Mouse (Mus musculus): Measurements from ENCODE around the gene Tex19.2.

The Tex19.2 gene

GRCm38 (mm10) chr11:121118577-121118976 lies at the start of gene Tex19.2:
Tex19.2 (minus strand) TSS chr11:121118677.
- no peak for DNase-seq

- DNase-seq: no peak
These were observed 45.3 kb upstream of the Tex19.2 start for GRCm38 (mm10) chr11:121163751-121164150.

DNA sequence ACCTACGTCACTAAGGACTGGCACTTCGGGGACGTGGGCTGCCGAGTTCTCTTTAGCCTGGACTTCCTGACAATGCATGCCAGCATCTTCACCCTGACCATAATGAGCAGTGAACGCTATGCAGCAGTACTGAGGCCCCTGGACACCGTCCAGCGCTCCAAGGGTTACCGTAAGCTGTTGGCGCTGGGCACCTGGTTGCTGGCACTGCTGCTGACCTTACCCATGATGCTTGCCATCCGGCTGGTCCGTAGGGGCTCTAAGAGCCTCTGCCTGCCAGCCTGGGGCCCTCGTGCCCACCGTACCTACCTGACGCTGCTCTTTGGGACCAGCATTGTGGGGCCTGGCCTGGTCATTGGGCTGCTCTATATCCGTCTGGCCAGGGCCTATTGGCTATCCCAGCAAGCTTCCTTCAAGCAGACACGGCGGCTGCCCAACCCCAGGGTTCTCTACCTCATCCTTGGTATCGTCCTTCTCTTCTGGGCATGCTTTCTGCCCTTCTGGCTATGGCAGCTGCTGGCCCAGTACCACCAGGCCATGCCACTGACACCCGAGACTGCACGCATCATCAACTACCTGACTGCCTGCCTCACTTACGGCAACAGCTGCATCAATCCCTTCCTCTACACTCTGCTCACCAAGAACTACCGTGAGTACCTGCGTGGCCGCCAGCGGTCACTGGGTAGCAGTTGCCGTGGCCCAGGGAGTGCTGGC lies 42.3 kb upstream of the Tex19.2 start:
- no peak for DNase-seq

- DNase-seq: no peak
These were observed 41.5 kb upstream of the Tex19.2 start, which contains the start of gene Uts2r for GRCm38 (mm10) chr11:121159971-121160370. Uts2r (plus strand) TSS chr11:121160271.

DNA sequence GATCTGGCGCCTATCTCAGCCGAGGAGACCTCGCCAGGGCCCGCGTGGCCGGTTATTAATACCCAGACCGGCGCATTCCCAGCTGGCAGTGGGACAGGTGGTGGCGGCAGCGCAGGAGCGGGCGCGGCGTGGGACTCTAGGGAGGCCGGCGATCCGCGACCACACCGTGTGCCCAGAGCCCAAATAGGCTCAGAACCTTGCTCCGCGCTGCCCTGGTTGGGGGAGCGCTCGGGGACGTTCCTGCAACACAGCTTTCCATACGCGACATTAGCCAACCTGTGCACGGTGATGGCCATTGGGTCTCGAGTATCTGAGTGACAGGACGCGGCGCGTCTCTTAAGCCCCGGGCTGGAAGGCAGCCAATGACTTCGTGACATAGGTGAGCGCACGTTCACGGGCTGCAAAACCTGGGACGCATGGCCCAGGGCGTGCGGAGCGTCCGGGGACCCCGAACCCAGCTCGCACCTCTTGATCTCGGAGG lies 38.0 kb upstream of the Tex19.2 start:
- no peak for DNase-seq

- DNase-seq: no peak
These were observed 35.7 kb upstream of the Tex19.2 start for GRCm38 (mm10) chr11:121154203-121154602.

- no peak for DNase-seq
These were observed 29.7 kb upstream of the Tex19.2 start for GRCm38 (mm10) chr11:121148193-121148592.

- peak; percentile 32 for DNase-seq
These were observed 27.4 kb upstream of the Tex19.2 start, which contains the start of gene Tex19.1 for GRCm38 (mm10) chr11:121145865-121146264. Tex19.1 (plus strand) TSS chr11:121146143.

DNA sequence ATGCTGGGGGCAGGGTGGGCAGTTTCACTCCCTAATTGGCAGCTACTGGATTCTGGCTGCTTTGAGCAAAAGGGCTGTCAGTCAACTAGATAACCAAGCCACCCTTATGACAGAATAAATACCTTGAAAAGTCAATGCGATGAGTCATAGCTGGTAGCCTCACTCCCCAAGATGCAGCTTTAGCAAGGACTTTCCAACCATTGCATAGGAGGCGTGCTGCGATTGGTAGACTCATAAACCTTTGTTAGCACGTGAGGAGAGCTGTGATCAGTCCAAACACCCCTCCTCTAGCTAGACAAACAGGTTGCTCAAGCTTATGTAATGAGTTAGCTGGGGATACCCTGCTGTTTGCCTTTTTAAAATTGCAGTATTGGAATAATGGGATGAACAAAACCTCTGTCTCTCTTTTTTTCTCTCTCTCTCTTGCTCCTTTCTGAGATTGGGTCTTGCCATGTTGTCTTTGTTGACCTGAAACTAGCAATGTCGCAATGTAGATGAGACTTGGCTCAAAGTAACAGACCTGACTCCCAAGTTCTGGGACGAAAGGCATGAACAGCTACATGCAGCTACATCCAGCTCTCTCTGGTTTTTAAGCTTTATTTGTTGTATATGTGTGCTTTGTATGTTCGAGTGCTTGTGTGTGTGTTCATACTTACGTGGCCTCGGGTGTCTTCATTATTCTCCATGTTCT lies 25.0 kb upstream of the Tex19.2 start:
- no peak for DNase-seq

DNA sequence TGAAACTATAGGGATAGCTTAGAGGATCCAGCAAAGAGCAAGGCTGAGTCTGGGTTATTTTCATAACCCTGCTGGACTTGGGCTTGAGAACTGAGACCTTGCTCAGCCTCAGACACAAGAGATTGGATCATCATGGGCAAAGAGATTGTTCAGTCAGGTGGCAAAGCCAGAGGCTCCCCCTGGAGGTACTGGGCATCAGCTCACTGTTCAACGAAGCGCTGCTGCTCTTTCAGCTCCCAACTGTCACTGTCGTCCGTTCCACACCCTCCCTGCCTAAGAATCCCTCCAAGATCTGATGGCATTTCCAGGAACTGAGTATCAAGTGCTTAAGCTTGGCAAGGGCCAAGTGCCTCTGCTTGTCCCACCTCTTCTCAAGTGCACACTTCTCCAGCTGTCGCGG lies 20.3 kb upstream of the Tex19.2 start:
- no peak for DNase-seq

DNA sequence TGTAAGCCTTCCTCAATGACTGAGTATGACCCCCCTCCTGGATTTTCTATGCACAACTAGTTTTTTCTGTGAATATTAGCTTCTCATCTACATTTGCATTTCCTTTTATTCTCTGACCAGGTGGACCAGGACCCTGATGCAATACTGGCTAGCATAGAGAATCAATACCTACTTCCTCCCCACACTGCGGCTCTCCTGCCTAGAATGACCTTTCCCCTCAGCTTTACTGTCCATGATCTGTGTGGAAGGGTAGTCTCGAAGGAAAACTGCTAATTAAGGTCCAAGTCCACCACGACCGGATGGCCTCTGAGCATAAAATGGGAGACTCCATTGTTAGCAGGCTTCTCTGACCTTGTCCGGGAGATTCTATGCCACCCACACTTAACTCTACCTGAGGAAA lies 19.2 kb upstream of the Tex19.2 start:
- no peak for DNase-seq

DNA sequence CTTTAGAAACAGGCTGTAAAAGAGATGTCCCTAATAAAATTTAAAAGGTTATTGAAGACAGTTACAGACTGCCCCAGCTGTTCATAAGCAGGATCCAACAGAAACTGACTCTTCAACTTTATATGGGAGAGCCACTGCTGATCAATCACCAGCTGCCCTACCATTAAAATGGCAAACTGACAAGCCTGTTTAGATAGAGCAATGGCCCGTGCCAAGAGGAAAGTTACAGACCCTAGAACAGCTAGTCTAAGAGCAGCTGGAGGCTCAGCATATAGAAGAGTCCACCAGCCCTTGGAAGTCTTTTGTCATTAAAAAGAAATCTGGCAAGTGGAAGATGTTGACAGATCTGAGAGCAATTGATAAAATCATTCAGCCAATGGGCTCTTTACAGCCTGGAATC lies 16.1 kb upstream of the Tex19.2 start:
- no peak for DNase-seq

GRCm38 (mm10) chr11:121129616-121130015 lies 11.1 kb upstream of the Tex19.2 start:
- no peak for DNase-seq

GRCm38 (mm10) chr11:121127441-121127840 lies 9.0 kb upstream of the Tex19.2 start:
- DNase-seq: no peak

DNA sequence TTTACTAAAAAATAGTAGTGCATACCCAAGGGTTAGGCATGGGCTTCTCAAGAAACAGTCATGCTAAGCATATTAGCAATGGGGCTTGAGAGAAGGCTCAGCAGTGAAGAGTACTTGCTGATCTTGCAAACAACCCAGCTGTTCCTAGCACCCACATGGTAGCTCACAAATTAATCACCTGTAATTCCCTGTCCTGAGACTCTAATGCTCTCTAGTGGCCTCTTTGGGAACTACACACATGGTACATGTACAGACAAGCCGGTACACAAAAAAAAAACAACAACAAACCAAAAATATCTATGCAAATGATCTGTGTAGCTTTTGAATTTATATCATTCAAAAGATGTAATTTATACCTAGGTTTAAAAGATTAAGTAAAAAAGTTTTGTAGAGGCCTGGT lies 7.9 kb upstream of the Tex19.2 start:
- no peak for DNase-seq

DNA sequence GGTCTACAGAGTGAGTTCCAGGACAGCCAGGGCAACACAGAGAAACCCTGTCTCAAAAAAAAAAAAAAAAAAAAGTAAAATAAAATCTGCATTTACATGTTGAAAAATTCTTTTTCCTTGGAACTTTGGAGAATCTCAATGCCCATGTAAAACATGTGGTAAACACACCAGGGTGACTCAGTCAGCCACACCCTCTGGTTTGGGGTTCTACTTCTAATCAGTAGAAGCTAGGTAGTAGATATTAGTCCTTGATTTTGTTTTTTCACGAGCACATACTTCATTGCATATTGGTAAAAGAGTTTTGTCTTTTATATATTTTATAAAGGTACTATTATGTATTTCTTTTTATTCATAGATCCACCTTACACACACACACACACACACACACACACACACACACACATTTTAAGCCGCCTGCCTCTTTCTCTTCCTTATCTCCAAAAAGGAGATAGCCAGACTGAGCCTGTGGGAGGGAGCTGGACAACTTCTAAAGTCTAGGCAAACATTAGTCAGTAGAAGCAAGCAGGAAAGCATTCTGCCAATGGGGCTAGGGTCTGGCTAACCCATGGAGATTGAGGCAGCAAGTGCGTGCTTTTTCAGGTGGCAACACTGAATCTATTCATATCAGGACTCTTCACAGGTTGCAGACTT lies 7.2 kb upstream of the Tex19.2 start:
- DNase-seq: no peak

GRCm38 (mm10) chr11:121123438-121123837 lies 5.0 kb upstream of the Tex19.2 start:
- no peak for DNase-seq

DNA sequence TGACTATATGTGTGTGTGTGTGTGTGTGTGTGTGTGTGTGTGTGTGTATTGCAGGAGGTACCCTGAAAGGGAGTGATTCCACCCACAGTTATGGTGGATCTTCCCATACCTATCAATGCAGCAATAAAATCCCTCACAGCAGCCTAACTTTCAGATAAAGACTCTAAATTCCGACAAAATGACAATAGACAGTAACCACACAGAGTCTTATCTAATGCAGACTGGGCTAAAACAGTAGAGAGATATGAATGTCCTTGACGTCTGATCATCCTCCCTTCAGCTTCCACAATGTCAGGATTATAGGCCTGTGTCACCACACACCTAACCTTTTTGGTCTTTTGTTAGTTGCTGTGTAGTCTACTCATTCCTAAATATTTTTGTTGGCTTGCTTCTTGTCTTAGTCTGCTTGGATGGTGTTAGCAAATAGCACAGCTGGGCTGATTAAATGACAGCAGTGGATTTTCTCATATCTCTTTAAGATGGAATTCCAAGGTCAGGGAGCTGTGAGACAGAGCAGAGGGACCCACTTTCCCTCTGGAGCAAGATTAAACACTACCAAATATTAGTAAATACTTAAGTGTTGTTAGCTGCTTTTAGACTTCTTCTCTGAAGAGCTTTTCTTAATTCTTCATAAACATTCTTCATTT lies 3.7 kb upstream of the Tex19.2 start:
- DNase-seq: no peak

DNA sequence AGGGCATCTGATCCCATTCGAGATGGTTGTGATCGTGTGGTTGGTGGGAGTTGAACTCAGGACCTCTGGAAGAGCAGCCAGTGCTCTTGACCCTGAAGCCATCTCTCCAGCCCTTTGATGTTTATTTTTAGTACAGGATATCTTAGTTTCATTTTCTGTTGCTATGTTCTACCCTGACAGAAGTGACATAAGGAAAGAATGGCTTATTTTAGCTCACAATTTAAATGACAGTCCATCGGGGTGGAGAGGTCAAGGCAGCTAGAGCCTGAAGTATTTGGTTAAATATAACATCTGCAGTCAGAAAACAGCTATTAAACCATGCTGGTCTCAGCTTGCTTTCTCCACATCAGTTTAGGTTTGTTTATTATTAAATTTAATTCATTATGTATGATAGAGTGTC lies 2.7 kb upstream of the Tex19.2 start:
- no peak for DNase-seq

GRCm38 (mm10) chr11:121118106-121118505 lies 371 bp downstream of the Tex19.2 start:
- DNase-seq: peak; percentile 26

- no peak for DNase-seq
These were observed 6.2 kb downstream of the Tex19.2 start for GRCm38 (mm10) chr11:121112091-121112775.

DNA sequence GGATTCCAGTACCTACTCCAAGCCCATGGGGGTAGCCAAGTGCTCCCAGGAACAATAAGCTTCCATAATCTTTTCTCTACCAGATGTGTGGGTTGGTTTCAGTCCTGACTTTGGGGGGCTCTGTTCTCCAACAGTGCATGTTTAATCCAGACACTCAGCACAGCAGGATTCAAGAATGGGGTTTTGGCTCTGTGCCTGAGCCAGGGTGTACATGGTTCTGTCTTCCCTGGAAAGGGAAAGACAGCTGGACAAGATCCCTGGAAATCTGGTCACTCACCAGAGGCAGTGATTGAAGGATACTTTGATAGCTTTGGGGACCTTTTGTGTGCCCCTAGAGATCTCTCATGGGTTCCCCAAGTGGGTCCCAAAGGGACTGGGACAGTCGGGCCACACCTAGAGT lies 6.9 kb downstream of the Tex19.2 start:
- no peak for DNase-seq

- no peak for DNase-seq
These were observed 7.4 kb downstream of the Tex19.2 start for GRCm38 (mm10) chr11:121111051-121111450.

Data from liver (tissue).